Mouse (Mus musculus): ENCODE results near the gene Kif28.
"Not testable (repeated sequence)": the region's sequence is repeated elsewhere in the genome, so short reads cannot be mapped to it uniquely, and the experiment has no call there.

Kif28 gene

GRCm38 (mm10) chr1:179745171-179745570 is at the start of gene Kif28:
TSS of gene Kif28 (minus strand) at chr1:179745271.
- DNase-seq (ENCODE audit: low read depth) = no peak

DNA sequence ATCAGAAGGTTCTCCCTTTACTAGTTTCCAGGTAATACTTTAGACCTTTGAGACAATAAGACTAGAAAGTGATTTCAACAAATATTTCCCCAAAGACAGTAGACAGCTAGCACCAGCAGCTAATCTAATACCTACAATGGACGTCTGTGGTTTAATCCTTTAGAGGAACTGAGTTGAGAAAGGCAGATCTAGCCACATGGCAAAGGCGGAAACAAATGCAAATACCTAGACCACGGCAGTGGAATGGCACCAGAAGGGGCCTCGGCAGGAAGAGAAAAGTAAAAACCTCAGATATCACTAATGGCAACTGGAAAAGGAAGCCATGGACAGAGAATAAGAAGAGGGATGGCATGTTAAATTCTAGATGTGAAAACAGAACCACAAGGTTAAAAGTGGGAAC is 42.2 kb upstream of the Kif28 start:
- DNase-seq (ENCODE audit: low read depth) = no peak

DNA sequence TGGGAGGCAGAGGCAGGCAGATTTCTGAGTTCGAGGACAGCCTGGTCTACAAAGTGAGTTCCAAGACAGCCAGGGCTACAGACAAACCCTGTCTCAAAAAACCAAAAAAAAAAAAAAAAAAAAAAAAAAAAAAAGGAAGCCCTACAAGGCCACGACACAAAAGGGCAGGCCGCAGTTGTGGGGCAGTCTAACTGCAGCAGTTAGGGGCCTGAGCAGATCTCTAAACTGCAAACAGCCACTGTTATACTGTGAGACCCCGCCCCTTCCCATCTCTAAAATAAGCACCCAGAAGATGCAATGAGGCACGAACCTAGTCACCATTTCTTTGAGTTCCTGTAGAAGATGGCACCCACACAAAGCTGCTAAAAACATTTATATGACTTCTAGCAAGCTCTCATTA is 40.4 kb upstream of the Kif28 start:
- no peak for DNase-seq (ENCODE audit: low read depth)

GRCm38 (mm10) chr1:179784098-179784497 is 39.0 kb upstream of the Kif28 start:
- no peak for DNase-seq (ENCODE audit: low read depth)

GRCm38 (mm10) chr1:179776831-179777230 is 31.8 kb upstream of the Kif28 start:
- no peak for DNase-seq (ENCODE audit: low read depth)

DNA sequence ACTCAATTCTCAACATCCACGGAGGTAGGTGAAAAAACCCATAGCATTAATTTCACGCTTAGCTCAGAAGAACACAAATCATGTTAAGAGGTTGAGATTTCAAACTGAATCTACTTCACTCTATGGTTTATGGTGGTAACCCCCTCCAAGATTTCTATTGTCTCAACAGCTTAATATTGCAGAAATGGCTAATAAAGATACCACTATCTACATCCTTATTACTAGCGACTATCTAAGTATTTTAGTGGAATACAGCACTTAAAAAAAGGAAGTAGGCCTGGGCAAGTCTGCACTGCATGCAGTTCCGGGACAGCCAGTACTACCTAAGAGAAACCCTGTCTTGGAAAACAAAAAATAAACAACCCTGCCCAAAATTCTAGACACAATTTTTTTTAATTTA is 15.5 kb upstream of the Kif28 start:
- no peak for DNase-seq (ENCODE audit: low read depth)

- DNase-seq (ENCODE audit: low read depth) = no peak
Observed at GRCm38 (mm10) chr1:179760086-179760485, 15.0 kb upstream of the Kif28 start.

DNA sequence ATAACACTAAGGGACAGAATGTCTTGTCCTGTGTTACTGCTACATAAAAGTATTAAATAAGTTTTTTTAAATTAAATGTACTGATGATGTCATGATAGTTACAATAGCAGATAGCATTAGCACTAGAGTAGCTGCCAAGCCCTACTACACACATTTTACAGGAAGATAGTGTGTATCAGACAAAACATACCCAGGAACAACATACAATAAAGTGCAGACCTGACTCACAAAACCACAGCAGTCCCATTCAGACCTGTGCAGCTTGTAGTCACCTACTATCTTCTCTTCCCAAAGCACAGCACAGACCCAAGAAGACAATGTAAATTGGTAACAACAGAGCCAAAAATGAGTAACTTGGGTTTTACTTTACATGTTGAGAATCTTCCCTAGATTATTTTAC is 11.4 kb upstream of the Kif28 start:
- no peak for DNase-seq (ENCODE audit: low read depth)

- no peak for DNase-seq (ENCODE audit: low read depth)
Observed at GRCm38 (mm10) chr1:179753006-179753405, 7.9 kb upstream of the Kif28 start.

GRCm38 (mm10) chr1:179752276-179752675 is 7.2 kb upstream of the Kif28 start:
- no peak for DNase-seq (ENCODE audit: low read depth)

DNA sequence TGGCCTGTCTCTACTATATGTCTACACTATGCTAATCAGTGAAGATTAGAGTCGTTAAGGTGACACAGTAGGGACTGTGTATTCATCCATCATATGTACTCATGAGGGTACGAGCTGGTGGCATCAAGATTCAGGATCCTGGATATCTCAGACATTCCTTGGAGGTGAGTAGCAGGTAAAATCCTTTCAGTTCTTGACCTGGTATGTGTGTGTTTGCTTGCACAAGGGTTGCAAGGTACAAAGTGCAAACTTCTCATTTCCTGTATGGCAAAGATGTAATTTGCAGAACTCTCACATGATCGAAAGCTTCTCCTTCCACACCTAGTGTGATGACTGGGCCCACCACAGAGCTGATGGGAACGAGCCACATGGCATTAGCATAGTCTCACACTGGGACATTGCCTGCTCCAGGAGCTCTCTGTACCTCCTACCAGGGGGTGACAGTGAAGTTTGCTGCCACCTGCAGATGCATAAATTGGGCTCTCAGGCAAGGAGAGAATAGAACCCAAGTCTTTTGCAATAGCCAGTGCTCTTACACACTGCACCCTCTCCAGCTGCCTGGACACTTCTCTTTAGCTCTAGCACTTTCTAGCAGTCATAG is 1.4 kb downstream of the Kif28 start:
- no peak for DNase-seq (ENCODE audit: low read depth)

- DNase-seq (ENCODE audit: low read depth) = no peak
Observed at GRCm38 (mm10) chr1:179736483-179736882, 8.6 kb downstream of the Kif28 start.

- DNase-seq (ENCODE audit: low read depth) = peak; percentile 61
Observed at GRCm38 (mm10) chr1:179734500-179735474, 10.3 kb downstream of the Kif28 start.

DNA sequence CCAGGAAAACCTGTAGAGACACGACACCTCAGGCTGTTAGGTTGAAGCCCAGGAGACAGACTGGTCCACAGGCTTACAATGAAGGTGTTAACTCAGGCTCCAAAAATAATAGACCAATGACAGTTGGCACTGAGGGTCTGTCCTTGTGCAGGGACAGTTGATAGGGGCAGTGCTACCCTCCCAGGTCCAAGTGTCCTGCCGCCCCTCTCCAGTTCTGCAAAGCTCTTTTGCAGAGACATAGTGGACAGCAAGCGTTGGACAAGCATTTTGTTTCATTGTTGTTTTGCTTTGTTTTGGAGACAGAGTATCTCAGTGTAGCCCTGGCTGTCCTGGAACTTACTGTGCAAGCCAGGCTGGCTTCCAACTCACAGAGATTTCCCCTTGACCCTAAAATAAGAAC is 13.7 kb downstream of the Kif28 start:
- DNase-seq (ENCODE audit: low read depth) = no peak

DNA sequence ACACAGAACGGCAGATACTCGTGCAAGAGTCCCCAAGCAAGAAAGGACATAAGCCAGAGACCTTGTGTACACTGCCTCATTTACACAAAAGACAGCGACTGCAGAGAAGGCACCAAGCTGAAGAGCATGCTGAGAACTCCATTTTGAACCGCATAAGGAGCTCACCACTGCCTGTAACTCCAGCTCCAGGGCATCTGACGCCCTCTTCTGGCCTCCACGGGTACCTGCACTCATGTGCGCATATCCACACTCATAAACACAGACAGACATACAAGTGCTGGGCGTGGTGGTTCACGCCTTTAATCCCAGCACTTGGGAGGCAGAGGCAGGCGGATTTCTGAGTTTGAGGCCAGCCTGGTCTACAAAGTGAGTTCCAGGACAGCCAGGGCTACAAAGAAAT is 16.4 kb downstream of the Kif28 start:
- no peak for DNase-seq (ENCODE audit: low read depth)

DNA sequence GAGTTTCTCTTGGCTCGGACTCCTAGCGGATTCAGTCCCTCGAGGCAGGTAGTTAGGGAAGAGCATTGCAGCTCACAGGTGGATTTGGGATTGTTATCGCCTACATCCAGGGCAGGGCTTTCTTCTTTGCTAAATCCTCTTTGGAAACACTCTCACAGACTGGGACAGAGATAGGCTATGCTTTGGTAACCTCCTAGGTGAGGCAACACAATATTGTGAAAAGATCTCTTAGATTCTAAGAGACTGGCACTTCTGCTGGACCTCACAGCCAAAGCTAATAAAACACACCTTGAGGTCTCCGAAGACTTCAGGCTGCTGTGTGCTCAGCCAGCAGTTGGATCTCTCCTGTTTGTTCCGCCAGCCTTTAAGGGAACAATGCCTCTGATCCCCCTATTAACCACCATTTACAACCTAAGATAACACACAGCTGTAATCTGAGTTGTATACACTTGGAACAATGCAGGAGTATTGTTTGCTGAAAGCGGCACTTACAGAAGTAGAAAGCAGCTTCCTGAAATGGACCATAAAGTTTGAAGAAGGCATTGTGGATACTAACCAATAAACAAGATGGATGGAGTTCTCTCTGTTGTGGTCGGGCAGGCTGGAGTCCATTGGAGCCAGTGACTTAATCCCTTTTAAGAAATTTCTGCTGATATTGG is 22.1 kb downstream of the Kif28 start:
- no peak for DNase-seq (ENCODE audit: low read depth)

DNA sequence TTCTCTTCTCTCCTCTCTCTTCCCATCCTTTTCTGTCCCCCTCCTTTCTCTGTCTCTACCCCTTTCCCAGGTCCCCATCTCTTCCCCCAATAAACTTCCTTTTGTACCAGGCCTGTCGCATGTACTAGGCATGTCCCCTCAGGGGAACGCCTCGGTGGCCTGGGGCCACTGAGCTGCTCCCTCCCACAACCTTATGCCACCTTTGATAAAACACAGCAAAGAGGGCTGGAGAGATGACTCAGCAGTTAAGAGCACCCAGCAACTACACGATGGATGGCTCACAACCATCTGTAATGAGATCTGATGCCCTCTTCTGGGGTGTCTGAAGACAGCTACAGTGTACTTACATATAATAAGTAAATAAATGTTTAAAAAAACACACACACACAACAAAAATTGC is 29.3 kb downstream of the Kif28 start:
- no peak for DNase-seq (ENCODE audit: low read depth)

DNA sequence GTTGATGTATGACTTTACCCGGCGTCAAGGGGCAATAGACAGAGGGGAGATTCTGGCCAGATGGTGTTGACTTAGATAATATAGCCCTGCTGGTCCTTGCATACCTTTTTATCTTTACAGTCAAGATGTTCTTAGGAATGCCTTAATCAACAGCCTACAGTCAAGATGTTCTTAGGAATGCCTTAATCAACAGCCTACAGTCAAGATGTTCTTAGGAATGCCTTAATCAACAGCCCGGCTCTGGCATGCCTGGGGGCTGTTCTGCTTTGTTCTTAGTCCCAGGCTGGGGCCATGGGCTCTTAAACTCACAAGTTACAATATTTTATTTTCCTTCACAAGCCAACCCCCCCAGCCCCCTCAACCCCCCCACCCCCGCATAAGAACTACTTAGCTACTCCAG is 29.8 kb downstream of the Kif28 start:
- DNase-seq (ENCODE audit: low read depth) = not testable (repeated sequence)

DNA sequence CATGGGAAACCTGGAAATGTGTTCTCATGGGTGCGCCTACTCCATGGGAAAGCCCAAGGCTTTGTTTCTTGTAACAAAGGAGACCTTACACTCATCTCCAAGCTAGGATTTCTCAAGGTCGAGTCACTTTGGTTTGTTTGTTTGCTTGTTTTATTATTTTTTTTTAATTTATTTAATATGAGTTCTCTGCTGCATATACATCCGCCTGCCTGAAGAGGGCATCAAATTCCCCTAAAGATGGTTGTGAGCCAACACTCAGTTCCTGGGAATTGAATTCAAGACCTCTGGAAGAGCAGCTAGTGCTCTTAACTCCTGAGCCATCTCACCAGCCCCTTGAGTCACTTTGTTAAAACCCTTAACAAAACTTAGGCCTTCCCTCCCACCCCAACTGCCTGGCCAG is 31.7 kb downstream of the Kif28 start:
- no peak for DNase-seq (ENCODE audit: low read depth)

- no peak for DNase-seq (ENCODE audit: low read depth)
Observed at GRCm38 (mm10) chr1:179712658-179713057, 32.4 kb downstream of the Kif28 start.

DNA sequence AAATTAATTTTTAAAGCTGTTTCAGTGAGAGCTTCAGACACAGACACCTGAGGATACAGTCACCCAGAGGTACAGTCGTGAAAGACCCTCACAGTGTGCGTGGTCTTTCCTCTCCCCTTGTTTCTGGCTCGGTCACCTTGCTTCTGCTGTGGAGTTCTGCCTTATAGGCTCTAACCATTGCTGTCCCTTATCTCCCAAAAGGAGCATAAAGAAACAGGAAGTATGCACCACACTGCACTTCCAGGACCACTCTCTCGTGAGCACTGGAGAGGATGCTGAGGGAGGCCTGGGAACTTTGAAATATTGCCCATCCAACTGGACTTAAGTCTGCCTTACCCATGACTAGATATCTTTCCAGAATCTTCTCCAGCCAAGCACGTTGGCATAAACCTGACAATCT is 34.3 kb downstream of the Kif28 start:
- no peak for DNase-seq (ENCODE audit: low read depth)

DNA sequence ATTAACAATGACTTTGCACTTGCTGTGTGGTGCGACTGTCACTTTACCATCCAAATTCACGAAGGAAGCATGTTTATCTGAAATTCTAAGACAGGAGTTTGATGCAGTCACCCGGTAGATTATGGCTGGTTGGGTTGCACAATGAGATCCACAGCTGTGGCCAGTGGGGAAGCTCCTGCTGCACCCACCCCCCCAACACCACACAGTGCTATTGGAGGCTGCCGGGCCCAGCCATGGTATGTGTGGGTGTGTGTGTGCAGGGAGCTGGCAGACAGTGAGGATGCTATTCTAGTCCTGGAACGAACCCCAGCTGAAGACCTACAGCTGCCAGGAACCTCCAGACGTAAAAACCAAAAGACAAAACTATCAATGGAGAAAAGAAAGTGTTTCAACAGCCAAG is 35.7 kb downstream of the Kif28 start:
- no peak for DNase-seq (ENCODE audit: low read depth)

DNA sequence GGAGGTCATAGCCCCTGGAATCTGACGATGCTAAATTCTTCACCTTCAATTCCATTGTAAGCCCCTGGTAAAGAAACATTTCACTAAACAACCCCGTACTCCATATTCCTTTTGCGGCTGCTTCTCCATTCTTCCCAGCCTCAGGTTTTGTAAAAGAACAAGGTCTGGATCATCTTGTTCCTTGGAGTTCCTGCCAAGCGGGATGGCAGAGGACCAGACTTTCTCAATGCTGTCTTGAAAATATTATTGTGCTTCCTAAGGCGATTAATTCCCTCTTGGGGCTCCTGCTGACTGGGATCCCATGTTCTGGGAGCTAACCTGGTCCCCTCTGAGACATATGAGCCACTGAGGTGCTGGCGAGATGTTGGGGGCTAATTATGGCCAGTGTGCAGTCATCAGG is 39.9 kb downstream of the Kif28 start:
- DNase-seq (ENCODE audit: low read depth) = no peak

Measured in induced T-regulatory cell, adult 2 months (primary cell).